Mouse (Mus musculus) right cerebral cortex, postnatal 14 days (tissue): ENCODE results near the gene Col9a3.
A peak's percentile ranks its signal among the peaks of the same experiment; 100 is the strongest.

Experiments used
- DNase-seq: peaks from one replicate; pipeline ENCODE4 v3.0.0; 2022

The Col9a3 gene

GRCm38 (mm10) chr2:180597490-180597889 is at the start of gene Col9a3:
Gene Col9a3 (plus strand): TSS chr2:180597790.
- no peak for DNase-seq

GRCm38 (mm10) chr2:180552340-180552739 is 45.2 kb upstream of the Col9a3 start:
- no peak for DNase-seq

DNA sequence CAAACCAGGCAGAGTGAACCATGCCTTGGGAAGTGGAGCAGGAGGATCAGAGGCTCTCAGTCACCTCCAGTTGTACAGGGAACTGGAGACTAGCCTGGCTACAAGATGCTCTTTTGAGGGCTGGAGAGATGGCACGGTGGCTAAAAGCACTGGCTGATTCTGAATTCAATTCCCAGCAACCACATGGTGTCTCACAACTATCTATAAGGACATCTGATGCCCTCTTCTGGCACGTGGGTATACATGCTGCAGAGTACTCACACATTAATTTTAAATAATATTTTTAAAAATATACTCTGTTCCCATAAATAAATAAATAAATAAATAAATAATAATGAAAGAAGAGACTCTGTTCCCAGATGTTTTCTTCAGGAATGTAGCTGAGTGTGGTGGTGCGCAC is 42.4 kb upstream of the Col9a3 start:
- DNase-seq: no peak

- DNase-seq: no peak
Observed at GRCm38 (mm10) chr2:180556470-180556869, 41.1 kb upstream of the Col9a3 start.

DNA sequence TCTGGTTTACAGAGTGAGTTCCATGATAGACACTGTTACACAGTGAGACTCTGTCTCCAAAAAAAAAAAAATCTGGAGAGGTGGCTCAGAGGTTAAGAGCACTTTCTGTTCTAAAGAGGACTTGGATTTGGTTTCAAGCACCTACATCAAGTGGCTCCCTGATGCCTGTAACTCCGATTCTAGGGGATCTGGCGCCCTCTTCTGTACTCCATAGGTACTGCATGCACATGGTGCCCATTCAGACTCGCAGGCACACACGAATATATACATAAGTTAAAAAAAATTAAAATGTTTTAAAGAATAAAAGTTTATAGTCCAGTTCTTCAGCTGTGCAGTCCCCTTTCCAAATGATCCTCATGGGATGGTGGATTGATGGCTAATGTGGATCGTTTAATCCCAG is 37.3 kb upstream of the Col9a3 start:
- no peak for DNase-seq

GRCm38 (mm10) chr2:180562146-180562545 is 35.4 kb upstream of the Col9a3 start:
- DNase-seq: no peak

DNA sequence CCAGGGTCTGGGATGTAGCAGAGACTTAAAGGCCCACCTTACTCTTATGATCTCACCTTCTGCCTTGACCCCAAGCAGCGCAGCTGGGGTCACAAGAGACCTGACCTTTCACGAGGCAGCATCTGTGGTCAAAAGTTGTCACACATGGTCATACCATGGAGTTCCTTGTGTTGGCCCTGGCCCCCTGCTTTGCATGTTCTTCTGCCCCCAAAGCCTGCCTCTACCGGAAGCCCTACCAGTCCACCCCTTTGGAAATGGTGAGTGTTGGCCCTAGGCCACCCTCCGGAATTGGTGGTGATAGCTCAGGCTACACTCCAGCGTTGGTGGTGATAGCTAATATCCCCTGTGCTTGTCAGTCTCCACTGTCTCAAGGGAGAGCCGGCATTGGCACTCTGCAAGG is 34.3 kb upstream of the Col9a3 start:
- no peak for DNase-seq

DNA sequence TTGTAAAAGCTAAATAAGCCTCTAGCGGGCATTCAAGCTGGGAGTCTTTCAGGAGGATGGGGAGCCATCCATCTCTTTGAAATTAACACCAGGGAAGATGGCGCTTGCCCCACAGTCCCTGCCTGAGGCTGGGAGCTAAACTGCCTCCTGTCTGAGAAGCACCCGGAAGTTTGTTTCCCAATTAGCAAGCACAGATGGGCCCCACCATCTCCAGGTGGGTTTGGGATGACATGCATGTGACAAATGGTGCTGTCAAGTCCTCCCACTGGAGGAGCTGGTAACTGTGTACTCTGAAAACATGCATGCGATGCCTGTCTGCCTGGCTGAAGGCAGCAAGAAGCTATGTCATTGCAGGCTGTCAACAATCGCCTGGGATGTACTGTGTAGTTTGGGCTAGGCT is 33.7 kb upstream of the Col9a3 start:
- no peak for DNase-seq

- DNase-seq: peak; percentile 42
Observed at GRCm38 (mm10) chr2:180566240-180566913, 31.2 kb upstream of the Col9a3 start.

- DNase-seq: no peak
Observed at GRCm38 (mm10) chr2:180569028-180569643, 28.5 kb upstream of the Col9a3 start.

- no peak for DNase-seq
Observed at GRCm38 (mm10) chr2:180576482-180576881, 21.1 kb upstream of the Col9a3 start.

GRCm38 (mm10) chr2:180578686-180579085 is 18.9 kb upstream of the Col9a3 start:
- peak; percentile 81 for DNase-seq

GRCm38 (mm10) chr2:180581002-180581401 is 16.6 kb upstream of the Col9a3 start, which contains the start of gene Mrgbp:
Gene Mrgbp (plus strand): TSS chr2:180581304.
- no peak for DNase-seq

- DNase-seq: peak; percentile 99
Observed at GRCm38 (mm10) chr2:180582481-180583153, 15.0 kb upstream of the Col9a3 start.

DNA sequence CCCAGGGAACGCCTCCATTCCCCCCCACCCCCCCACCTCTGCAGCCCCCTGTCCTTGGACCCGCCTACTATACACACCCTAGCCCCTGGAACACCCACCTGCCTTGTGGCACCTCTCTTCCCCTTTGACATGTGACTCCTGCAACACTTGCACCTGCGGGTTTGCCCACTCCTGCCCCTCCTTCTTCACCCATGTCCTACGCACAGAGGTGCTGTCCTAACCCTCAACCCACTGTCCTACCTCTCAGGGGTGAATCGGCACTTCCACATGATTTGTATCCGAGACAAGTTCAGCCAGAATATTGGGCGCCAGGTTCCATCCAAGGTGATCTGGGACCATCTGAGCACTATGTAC is 14.5 kb upstream of the Col9a3 start:
- no peak for DNase-seq

DNA sequence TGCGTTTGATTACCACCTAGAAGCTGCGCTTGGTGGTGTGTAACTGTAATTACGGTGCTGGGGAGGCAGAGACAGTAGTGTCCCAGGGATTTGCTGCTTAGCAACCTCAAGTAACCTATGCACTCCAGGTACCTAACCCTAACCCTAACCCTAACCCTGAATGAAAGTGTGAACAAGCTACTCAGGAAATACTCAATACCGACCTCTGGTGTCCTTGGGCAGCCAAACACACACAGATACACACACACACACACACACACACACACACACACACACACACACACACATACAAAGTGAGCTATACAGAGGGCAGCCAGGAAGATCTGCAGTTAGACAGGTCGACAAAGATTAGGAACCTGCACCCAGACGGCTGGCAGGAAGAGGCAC is 8.9 kb upstream of the Col9a3 start:
- DNase-seq: no peak

GRCm38 (mm10) chr2:180589123-180589831 is 8.3 kb upstream of the Col9a3 start, which contains the start of gene Ogfr:
Gene Ogfr (plus strand): TSS chr2:180589245.
- peak; percentile 89 for DNase-seq

GRCm38 (mm10) chr2:180598157-180598705 is 641 bp downstream of the Col9a3 start:
- DNase-seq: no peak

DNA sequence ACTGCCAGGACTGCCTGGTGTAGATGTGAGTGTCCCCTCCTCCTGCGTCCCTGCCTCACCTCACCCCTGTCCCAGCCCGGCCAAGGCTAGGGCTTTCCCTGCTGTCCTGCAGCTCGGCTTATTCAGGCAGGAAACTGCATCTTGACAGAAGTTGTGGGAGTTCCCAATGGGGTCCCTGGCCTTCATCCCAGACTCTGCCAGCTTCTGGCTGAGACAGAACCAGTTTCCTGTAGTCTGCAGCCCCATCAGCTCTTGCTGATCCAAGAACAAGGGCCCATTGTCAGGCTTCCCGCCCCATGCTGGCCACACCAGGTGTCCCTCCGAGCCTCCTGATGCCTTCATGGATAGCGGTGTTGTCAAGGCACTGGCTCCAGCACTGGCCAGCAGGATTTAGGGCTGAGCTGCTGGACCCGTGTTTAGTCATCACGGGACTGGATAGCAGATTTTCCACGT is 3.0 kb downstream of the Col9a3 start:
- no peak for DNase-seq

DNA sequence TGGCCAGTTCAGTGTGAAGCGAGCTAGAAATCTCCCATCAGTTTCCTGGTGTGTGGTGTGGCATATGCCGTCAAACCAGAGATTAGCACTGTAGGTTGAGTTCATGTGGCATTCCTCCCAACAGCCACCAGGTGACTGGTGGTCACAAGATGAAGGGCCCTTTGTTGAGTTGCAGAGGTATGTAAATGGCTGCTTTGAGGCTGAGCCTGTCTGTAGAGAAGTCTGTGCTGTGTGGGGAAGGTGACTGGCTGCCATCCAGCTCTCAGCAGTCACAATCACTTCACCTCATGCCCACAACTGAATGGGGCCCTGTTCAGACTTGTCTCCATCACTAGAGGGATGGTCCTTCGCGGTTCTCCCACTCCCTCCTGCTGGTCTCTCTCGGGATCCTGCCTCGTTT is 7.2 kb downstream of the Col9a3 start:
- DNase-seq: no peak

- no peak for DNase-seq
Observed at GRCm38 (mm10) chr2:180610283-180610682, 12.7 kb downstream of the Col9a3 start.

GRCm38 (mm10) chr2:180611882-180612281 is 14.3 kb downstream of the Col9a3 start:
- DNase-seq: no peak
